In the genomic region with DNA sequence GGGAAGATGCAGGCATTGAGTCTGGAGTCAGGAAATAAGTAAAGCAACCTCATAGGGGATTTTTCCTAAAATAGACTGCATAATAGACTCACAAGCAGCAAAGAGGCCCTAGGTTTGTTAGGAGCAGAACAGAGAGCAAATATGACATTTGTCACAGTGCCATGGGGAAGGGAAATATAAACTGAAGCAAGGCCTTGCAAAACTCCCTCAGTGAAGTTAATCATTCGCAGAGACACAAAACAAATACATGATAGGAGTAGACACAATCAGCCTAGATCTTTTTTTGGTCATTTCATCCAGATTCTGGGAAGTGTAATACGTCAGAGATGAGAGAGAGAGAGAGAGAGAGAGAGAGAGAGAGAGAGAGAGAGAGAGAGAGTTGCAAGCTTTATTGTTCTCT, we compare ENCODE assay signal across 26 mouse cellular contexts. TPM values are rescaled to one million over a fixed set of nuclear protein-coding genes. Genes with fewer than 3 reads are reported as not detected.
DNase-seq lines count a peak whose midpoint lies in the region; ATAC-seq and TF ChIP-seq lines count a peak whose summit lies in the region.
"Had no signal": no experiment of that assay in that cellular context is flagged by ENCODE, and none has a peak within 500 bp of the region (broad histone marks: within the 10 kb centered on the region; RNA-seq: fewer than 3 reads in every experiment).

No protein-coding gene starts in this region.

- H3K9ac ChIP-seq in liver, embryonic 13.5 days, result no peak overlapping the region
- no peak overlapping the region for H3K9ac ChIP-seq in liver, embryonic 11.5 days (ENCODE audit: low read depth, low read length)
- no peak overlapping the region for H3K9ac ChIP-seq in lung, postnatal 0 days (replicated peaks; ENCODE audit: low read depth)
- H3K9ac ChIP-seq in liver, embryonic 15.5 days, result no peak overlapping the region
- H3K9ac ChIP-seq: forebrain, embryonic 13.5 days; hindbrain, embryonic 12.5 days; hindbrain, embryonic 15.5 days had no signal

- DNase-seq in liver, embryonic 13.5 days, result no peak
- no peak for DNase-seq in liver, embryonic 11.5 days (ENCODE audit: low spot score)
- DNase-seq in lung, postnatal 0 days (ENCODE audit: low spot score), result peak; percentile 38
- no peak for DNase-seq in lung, postnatal 14 days
- no peak for DNase-seq in spleen, postnatal 10 days (ENCODE audit: low spot score in 2 of 2)
- DNase-seq in heart, adult 11 months, result no peak
- DNase-seq: adrenal gland, adult 8-10 months; adrenal gland, postnatal 36 days; cerebellum, adult 18-20 months; cerebellum, adult 9-10 months; cerebellum, postnatal 14 days; gastrocnemius, postnatal 10 days; gastrocnemius, postnatal 36 days had no signal

- no peaks in the 10 kb centered on the region for H3K4me1 ChIP-seq in liver, embryonic 13.5 days (replicated peaks)
- no peaks in the 10 kb centered on the region for H3K4me1 ChIP-seq in liver, embryonic 11.5 days (replicated peaks; ENCODE audit: control insufficient read depth, insufficient read depth, low read length)
- no peaks in the 10 kb centered on the region for H3K4me1 ChIP-seq in lung, postnatal 0 days (ENCODE audit: insufficient read depth, low read depth, low read length)
- no peaks in the 10 kb centered on the region for H3K4me1 ChIP-seq in liver, embryonic 15.5 days (replicated peaks)
- H3K4me1 ChIP-seq: forebrain, embryonic 10.5 days; forebrain, embryonic 13.5 days; hindbrain, embryonic 12.5 days; hindbrain, embryonic 15.5 days had no signal

- no peak for TF ChIP-seq EP300 in lung, postnatal 0 days (IDR thresholded peaks at IDR 0.05)

- no peaks in the 10 kb centered on the region for H3K9me3 ChIP-seq in liver, embryonic 13.5 days (replicated peaks)
- no peaks in the 10 kb centered on the region for H3K9me3 ChIP-seq in liver, embryonic 11.5 days (ENCODE audit: control insufficient read depth, low read length)
- H3K9me3 ChIP-seq in lung, postnatal 0 days (ENCODE audit: low read length), result no peaks in the 10 kb centered on the region
- H3K9me3 ChIP-seq in liver, embryonic 15.5 days (replicated peaks), result no peaks in the 10 kb centered on the region
- H3K9me3 ChIP-seq: forebrain, embryonic 10.5 days; forebrain, embryonic 13.5 days; hindbrain, embryonic 12.5 days; hindbrain, embryonic 15.5 days had no signal

- H3K4me3 ChIP-seq in liver, embryonic 13.5 days (replicated peaks), result no peak overlapping the region
- H3K4me3 ChIP-seq in liver, embryonic 11.5 days (ENCODE audit: low read depth, low read length), result no peak overlapping the region
- H3K4me3 ChIP-seq in lung, postnatal 0 days (ENCODE audit: low read depth, low read length), result no peak overlapping the region
- H3K4me3 ChIP-seq in liver, embryonic 15.5 days (replicated peaks), result no peak overlapping the region
- H3K4me3 ChIP-seq: forebrain, embryonic 10.5 days; forebrain, embryonic 13.5 days; hindbrain, embryonic 12.5 days; hindbrain, embryonic 15.5 days had no signal

- WGBS in liver, embryonic 13.5 days (ENCODE audit: insufficient replicate concordance), result 55% methylated on average over 2 of the region's 2 CpGs
- WGBS in liver, embryonic 11.5 days, result 59% methylated on average over 2 of the region's 2 CpGs
- 47% methylated on average over 2 of the region's 2 CpGs for WGBS in lung, postnatal 0 days
- WGBS in liver, embryonic 15.5 days (ENCODE audit: insufficient replicate concordance), result 63% methylated on average over 2 of the region's 2 CpGs

- H3K27me3 ChIP-seq in liver, embryonic 13.5 days, result no peaks in the 10 kb centered on the region
- H3K27me3 ChIP-seq in liver, embryonic 11.5 days (replicated peaks; ENCODE audit: control insufficient read depth, insufficient read depth, low read length), result no peaks in the 10 kb centered on the region
- H3K27me3 ChIP-seq in lung, postnatal 0 days (replicated peaks; ENCODE audit: insufficient read depth, low read length), result no peaks in the 10 kb centered on the region
- H3K27me3 ChIP-seq in liver, embryonic 15.5 days, result no peaks in the 10 kb centered on the region
- H3K27me3 ChIP-seq: forebrain, embryonic 13.5 days; hindbrain, embryonic 15.5 days had no signal

- no peak for TF ChIP-seq CTCF in lung, postnatal 0 days (IDR thresholded peaks at IDR 0.05)

- no peak overlapping the region for H3K4me2 ChIP-seq in liver, embryonic 13.5 days
- H3K4me2 ChIP-seq in liver, embryonic 11.5 days, result no peak overlapping the region
- H3K4me2 ChIP-seq in lung, postnatal 0 days (replicated peaks; ENCODE audit: low read depth, low read length), result no peak overlapping the region
- H3K4me2 ChIP-seq in liver, embryonic 15.5 days, result no peak overlapping the region
- H3K4me2 ChIP-seq: forebrain, embryonic 13.5 days; heart, embryonic 11.5 days; hindbrain, embryonic 12.5 days; hindbrain, embryonic 15.5 days had no signal

- ATAC-seq in liver, embryonic 13.5 days (ENCODE audit: low read depth), result peak; percentile 36
- ATAC-seq in liver, embryonic 11.5 days (replicated peaks; ENCODE audit: low FRiP score), result no peak
- no peak for ATAC-seq in lung, postnatal 0 days
- peak; percentile 52; the same call in 1 of the 2 replicates for ATAC-seq in liver, embryonic 15.5 days (ENCODE audit: insufficient read depth)
- ATAC-seq: CD4-positive, CD25-positive, alpha-beta regulatory T cell, adult 4 months; forebrain, embryonic 13.5 days; forebrain, embryonic 16.5 days had no signal

- H3K36me3 ChIP-seq in liver, embryonic 13.5 days, result no peaks in the 10 kb centered on the region
- H3K36me3 ChIP-seq in liver, embryonic 11.5 days (ENCODE audit: control insufficient read depth, insufficient read depth, low read length), result no peaks in the 10 kb centered on the region
- no peaks in the 10 kb centered on the region for H3K36me3 ChIP-seq in lung, postnatal 0 days (ENCODE audit: insufficient read depth, low read length)
- no peaks in the 10 kb centered on the region for H3K36me3 ChIP-seq in liver, embryonic 15.5 days (replicated peaks)
- H3K36me3 ChIP-seq: forebrain, embryonic 10.5 days; hindbrain, embryonic 12.5 days; hindbrain, embryonic 15.5 days had no signal

- H3K27ac ChIP-seq in liver, embryonic 13.5 days, result no peak overlapping the region
- no peak overlapping the region for H3K27ac ChIP-seq in liver, embryonic 11.5 days (ENCODE audit: low read depth, low read length)
- no peak overlapping the region for H3K27ac ChIP-seq in lung, postnatal 0 days (ENCODE audit: low read length)
- H3K27ac ChIP-seq in liver, embryonic 15.5 days (replicated peaks), result no peak overlapping the region
- H3K27ac ChIP-seq: forebrain, embryonic 10.5 days; forebrain, embryonic 13.5 days; hindbrain, embryonic 12.5 days; hindbrain, embryonic 15.5 days had no signal

RNA-seq across cellular contexts. Expression of a gene that starts 45.7 kb away (rescaled TPM):
- 3.6 and 4.2 TPM in 2 replicates for polyA plus RNA-seq in liver, embryonic 13.5 days (2015; fragmentation: Nextera tagmentation; extraction: Ambion mirVana)
- polyA plus RNA-seq in liver, embryonic 11.5 days (2014; fragmentation: Nextera tagmentation; extraction: Ambion mirVana), result 0.90 and 1.1 TPM in 2 replicates
- polyA plus RNA-seq in lung, postnatal 0 days (2015; fragmentation: Nextera tagmentation; extraction: Ambion mirVana), result 0.88 and 1.5 TPM in 2 replicates
- polyA plus RNA-seq in liver, embryonic 15.5 days (2015; fragmentation: Nextera tagmentation; extraction: Ambion mirVana), result 7.8 and 8.0 TPM in 2 replicates
- polyA plus RNA-seq: C2C12; CD4-positive, CD25-positive, alpha-beta regulatory T cell, adult 4 months; embryonic facial prominence, embryonic 11.5 days; embryonic facial prominence, embryonic 14.5 days; forebrain, embryonic 10.5 days; forebrain, embryonic 13.5 days; forebrain, embryonic 16.5 days; heart, embryonic 11.5 days; heart, embryonic 14.5 days; heart, postnatal 0 days; hindbrain, embryonic 12.5 days; hindbrain, embryonic 15.5 days had no signal

RNA-seq across cellular contexts. Expression of a gene that starts 46.7 kb away (rescaled TPM):
- polyA plus RNA-seq in liver, embryonic 13.5 days (2015; fragmentation: Nextera tagmentation; extraction: Ambion mirVana), result not detected in 2 replicates
- not detected in 2 replicates for polyA plus RNA-seq in liver, embryonic 11.5 days (2014; fragmentation: Nextera tagmentation; extraction: Ambion mirVana)
- polyA plus RNA-seq in lung, postnatal 0 days (2015; fragmentation: Nextera tagmentation; extraction: Ambion mirVana), result not detected in 2 replicates
- 0.15 and 0.29 TPM in 2 replicates for polyA plus RNA-seq in liver, embryonic 15.5 days (2015; fragmentation: Nextera tagmentation; extraction: Ambion mirVana)
- polyA plus RNA-seq: C2C12; CD4-positive, CD25-positive, alpha-beta regulatory T cell, adult 4 months; embryonic facial prominence, embryonic 11.5 days; embryonic facial prominence, embryonic 14.5 days; forebrain, embryonic 10.5 days; forebrain, embryonic 13.5 days; forebrain, embryonic 16.5 days; heart, embryonic 11.5 days; heart, embryonic 14.5 days; heart, postnatal 0 days; hindbrain, embryonic 12.5 days; hindbrain, embryonic 15.5 days had no signal

Comparison
In these comparisons a context has a peak if more than half of its experiments do, and no peak if none do; other contexts are left out.
1. ATAC-seq: peak in liver, embryonic 13.5 days (single experiment) and liver, embryonic 15.5 days (single experiment); none in liver, embryonic 11.5 days (single experiment) and lung, postnatal 0 days (single experiment).